Mouse (Mus musculus): Measurements from ENCODE around the gene Rcsd1. TPM values are rescaled to one million over a fixed set of nuclear protein-coding genes. Genes with fewer than 3 reads are reported as not detected.
A peak's percentile ranks its signal among the peaks of the same experiment; 100 is the strongest.
"Not testable (repeated sequence)": the region's sequence is repeated elsewhere in the genome, so short reads cannot be mapped to it uniquely, and the experiment has no call there.

Rcsd1 gene
- polyA plus RNA-seq, 1 experiment from 2014 or later, result 43.1 TPM

GRCm38 (mm10) chr1:165682056-165682853 is 27.3 kb downstream of the Rcsd1 start:
- no peak overlapping the region for H3K4me3 ChIP-seq (replicated peaks)
- H3K4me2 ChIP-seq, result no peak overlapping the region
- 69% methylated on average over 18 of the region's 18 CpGs for WGBS
- no peak for ATAC-seq (ENCODE audit: insufficient read depth, low FRiP score, low read depth)
- H3K9ac ChIP-seq, result no peak overlapping the region
- H3K4me1 ChIP-seq, result peaks cover 6% of the 10 kb centered on the region; the same call in 1 of the 2 replicates
- H3K27ac ChIP-seq, result 0 out of 2 replicates have a peak overlapping the region, but pooled peaks have one; percentile 6
- H3K36me3 ChIP-seq, result no peaks in the 10 kb centered on the region
- no peaks in the 10 kb centered on the region for H3K9me3 ChIP-seq
- no peaks in the 10 kb centered on the region for H3K27me3 ChIP-seq (replicated peaks)

- Histone ChIP-seq H3K4me2 (no peak overlapping the region), H3K36me3 (no peaks in the 10 kb centered on the region), H3K27ac (no peak overlapping the region), H3K9me3 (no peaks in the 10 kb centered on the region), H3K27me3 (replicated peaks) (no peaks in the 10 kb centered on the region), H3K9ac (no peak overlapping the region), H3K4me3 (replicated peaks) (no peak overlapping the region), H3K4me1 (peaks cover 11% of the 10 kb centered on the region; the same call in 1 of the 2 replicates)
- ATAC-seq (ENCODE audit: insufficient read depth, low FRiP score, low read depth), result no peak
- 65% methylated on average over 13 of the region's 13 CpGs for WGBS
These were observed 28.3 kb downstream of the Rcsd1 start for GRCm38 (mm10) chr1:165681045-165681794.

GRCm38 (mm10) chr1:165680086-165680485 is 29.5 kb downstream of the Rcsd1 start:
- not testable (repeated sequence) for ATAC-seq (ENCODE audit: insufficient read depth, low FRiP score, low read depth); H3K4me3 ChIP-seq (replicated peaks)

GRCm38 (mm10) chr1:165679618-165679997 is 29.9 kb downstream of the Rcsd1 start:
- H3K36me3 ChIP-seq, result no peaks in the 10 kb centered on the region
- no peaks in the 10 kb centered on the region for H3K27me3 ChIP-seq (replicated peaks)
- no peak overlapping the region for H3K4me3 ChIP-seq (replicated peaks)
- H3K4me2 ChIP-seq, result no peak overlapping the region
- no peak for ATAC-seq (ENCODE audit: insufficient read depth, low FRiP score, low read depth)
- 42% methylated on average over 3 of the region's 3 CpGs for WGBS
- no peak overlapping the region for H3K9ac ChIP-seq
- H3K27ac ChIP-seq, result no peak overlapping the region
- H3K9me3 ChIP-seq, result no peaks in the 10 kb centered on the region
- 0 out of 2 replicates have a peak, but pooled peaks cover 7% of the 10 kb centered on the region for H3K4me1 ChIP-seq

More at GRCm38 (mm10) chr1:165680086-165680485, 29.5 kb downstream of the Rcsd1 start:
- not testable (repeated sequence) for H3K36me3 ChIP-seq; H3K27me3 ChIP-seq (replicated peaks); H3K4me2 ChIP-seq; H3K27ac ChIP-seq; H3K9me3 ChIP-seq; H3K9ac ChIP-seq
- H3K4me1 ChIP-seq, result peaks cover 11% of the 10 kb centered on the region; the same call in 1 of the 2 replicates

- H3K4me1 ChIP-seq, result 0 out of 2 replicates have a peak, but pooled peaks cover 7% of the 10 kb centered on the region
- ATAC-seq (ENCODE audit: insufficient read depth, low FRiP score, low read depth), result no peak
- no peak overlapping the region for H3K4me3 ChIP-seq (replicated peaks)
- 79% methylated on average over 15 of the region's 15 CpGs for WGBS
- no peaks in the 10 kb centered on the region for H3K36me3 ChIP-seq
- no peaks in the 10 kb centered on the region for H3K27me3 ChIP-seq (replicated peaks)
- H3K9me3 ChIP-seq, result no peaks in the 10 kb centered on the region
- no peak overlapping the region for H3K4me2 ChIP-seq
- no peak overlapping the region for H3K9ac ChIP-seq
- no peak overlapping the region for H3K27ac ChIP-seq
These were observed 30.5 kb downstream of the Rcsd1 start for GRCm38 (mm10) chr1:165678861-165679617.

- H3K4me3 ChIP-seq (replicated peaks), result no peak overlapping the region
- no peak overlapping the region for H3K27ac ChIP-seq
- no peaks in the 10 kb centered on the region for H3K27me3 ChIP-seq (replicated peaks)
- H3K9ac ChIP-seq, result no peak overlapping the region
- H3K36me3 ChIP-seq, result no peaks in the 10 kb centered on the region
- H3K4me1 ChIP-seq, result 0 out of 2 replicates have a peak, but pooled peaks cover 7% of the 10 kb centered on the region
- H3K9me3 ChIP-seq, result no peaks in the 10 kb centered on the region
- H3K4me2 ChIP-seq, result no peak overlapping the region
- ATAC-seq (ENCODE audit: insufficient read depth, low FRiP score, low read depth), result no peak
- 70% methylated on average over 4 of the region's 4 CpGs for WGBS
These were observed 32.0 kb downstream of the Rcsd1 start for GRCm38 (mm10) chr1:165677558-165677957.

GRCm38 (mm10) chr1:165676993-165677392 is 32.6 kb downstream of the Rcsd1 start:
- no peak overlapping the region for H3K4me2 ChIP-seq
- no peaks in the 10 kb centered on the region for H3K9me3 ChIP-seq
- H3K4me1 ChIP-seq, result 0 out of 2 replicates have a peak, but pooled peaks cover 7% of the 10 kb centered on the region
- no peak overlapping the region for H3K4me3 ChIP-seq (replicated peaks)
- H3K36me3 ChIP-seq, result no peaks in the 10 kb centered on the region
- H3K9ac ChIP-seq, result no peak overlapping the region
- no peak overlapping the region for H3K27ac ChIP-seq
- WGBS, result 82% methylated on average over 3 of the region's 3 CpGs
- ATAC-seq (ENCODE audit: insufficient read depth, low FRiP score, low read depth), result no peak
- H3K27me3 ChIP-seq (replicated peaks), result no peaks in the 10 kb centered on the region

GRCm38 (mm10) chr1:165675167-165675566 is 34.4 kb downstream of the Rcsd1 start:
- no peak overlapping the region for H3K9ac ChIP-seq
- H3K9me3 ChIP-seq, result no peaks in the 10 kb centered on the region
- ATAC-seq (ENCODE audit: insufficient read depth, low FRiP score, low read depth), result no peak
- no peak overlapping the region for H3K4me3 ChIP-seq (replicated peaks)
- no peak overlapping the region for H3K27ac ChIP-seq
- 82% methylated on average over 9 of the region's 9 CpGs for WGBS
- H3K4me1 ChIP-seq, result 0 out of 2 replicates have a peak, but pooled peaks cover 7% of the 10 kb centered on the region
- H3K4me2 ChIP-seq, result no peak overlapping the region
- no peaks in the 10 kb centered on the region for H3K27me3 ChIP-seq (replicated peaks)
- H3K36me3 ChIP-seq, result no peaks in the 10 kb centered on the region

- H3K4me3 ChIP-seq (replicated peaks), result no peak overlapping the region
- H3K9me3 ChIP-seq, result no peaks in the 10 kb centered on the region
- 0 out of 2 replicates have a peak, but pooled peaks cover 4% of the 10 kb centered on the region for H3K4me1 ChIP-seq
- WGBS, result 83% methylated on average over 9 of the region's 9 CpGs
- no peak overlapping the region for H3K9ac ChIP-seq
- no peak for ATAC-seq (ENCODE audit: insufficient read depth, low FRiP score, low read depth)
- no peak overlapping the region for H3K27ac ChIP-seq
- no peaks in the 10 kb centered on the region for H3K27me3 ChIP-seq (replicated peaks)
- H3K36me3 ChIP-seq, result no peaks in the 10 kb centered on the region
- H3K4me2 ChIP-seq, result no peak overlapping the region
These were observed 37.2 kb downstream of the Rcsd1 start for GRCm38 (mm10) chr1:165672355-165672754.

GRCm38 (mm10) chr1:165670056-165670455 is 39.5 kb downstream of the Rcsd1 start:
- Histone ChIP-seq H3K27ac (no peak overlapping the region), H3K27me3 (replicated peaks) (no peaks in the 10 kb centered on the region), H3K9me3 (no peaks in the 10 kb centered on the region), H3K4me3 (replicated peaks) (no peak overlapping the region), H3K4me2 (no peak overlapping the region), H3K36me3 (no peaks in the 10 kb centered on the region), H3K4me1 (no peaks in the 10 kb centered on the region), H3K9ac (no peak overlapping the region)
- no peak for ATAC-seq (ENCODE audit: insufficient read depth, low FRiP score, low read depth)
- 70% methylated on average over 6 of the region's 6 CpGs for WGBS

- WGBS, result 69% methylated on average over 4 of the region's 4 CpGs
- no peaks in the 10 kb centered on the region for H3K27me3 ChIP-seq (replicated peaks)
- H3K4me2 ChIP-seq, result no peak overlapping the region
- no peaks in the 10 kb centered on the region for H3K36me3 ChIP-seq
- H3K27ac ChIP-seq, result no peak overlapping the region
- no peaks in the 10 kb centered on the region for H3K4me1 ChIP-seq
- H3K4me3 ChIP-seq (replicated peaks), result no peak overlapping the region
- H3K9me3 ChIP-seq, result no peaks in the 10 kb centered on the region
- H3K9ac ChIP-seq, result no peak overlapping the region
- no peak for ATAC-seq (ENCODE audit: insufficient read depth, low FRiP score, low read depth)
These were observed 40.7 kb downstream of the Rcsd1 start for GRCm38 (mm10) chr1:165668904-165669303.

Measured in stomach, embryonic 15.5 days (tissue).